8 mouse cellular contexts compared by ENCODE assay signal in the genomic region with DNA sequence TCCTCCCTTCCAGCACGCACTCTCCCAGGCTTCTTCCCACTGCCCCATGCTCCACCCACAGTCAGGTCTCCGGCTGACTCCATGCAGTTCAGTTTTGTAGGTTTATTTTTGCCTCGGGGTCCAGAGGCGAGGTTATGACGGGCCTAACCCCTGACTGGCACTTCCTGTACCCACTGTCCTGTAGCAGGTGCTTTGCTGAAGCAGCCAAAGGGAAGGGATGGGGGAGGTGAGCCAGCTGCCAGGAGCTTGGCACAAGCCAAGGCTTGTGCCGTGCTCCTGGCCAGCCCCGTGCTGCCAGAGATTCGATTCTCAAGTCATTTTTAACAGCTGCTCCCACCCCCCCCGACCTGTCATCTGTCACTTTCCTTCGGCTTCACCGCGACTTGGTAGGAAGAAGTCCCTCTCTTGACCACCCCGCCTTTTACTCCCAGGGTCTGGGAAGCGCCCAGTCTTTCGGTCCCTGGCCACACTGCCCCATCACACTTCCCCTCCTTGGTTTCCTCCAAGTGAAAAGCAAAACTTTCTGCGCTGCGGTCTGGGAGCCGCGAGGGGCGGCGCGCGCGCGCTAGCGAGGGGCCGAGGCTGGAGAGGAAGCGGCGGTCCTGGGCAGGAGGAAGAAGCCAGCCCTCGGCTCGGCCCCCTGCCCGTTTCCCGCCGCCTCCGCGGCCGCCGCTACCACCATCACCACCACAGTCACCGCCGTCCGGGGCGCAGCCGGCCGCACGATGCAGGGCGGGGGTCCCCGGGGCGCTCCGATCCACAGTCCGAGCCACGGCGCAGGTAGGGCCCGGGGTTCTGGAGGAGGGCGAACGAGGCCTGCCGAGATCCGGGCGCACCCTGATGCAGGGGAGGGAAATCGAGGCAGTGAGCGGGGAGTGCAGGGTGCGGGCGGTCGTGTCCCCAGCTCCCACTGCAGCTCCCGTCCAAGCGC. TPM values are rescaled to one million over a fixed set of nuclear protein-coding genes. Genes with fewer than 3 reads are reported as not detected.
DNase-seq lines count a peak whose midpoint lies in the region; ATAC-seq lines count a peak whose summit lies in the region.

A gene (plus strand): TSS at position 691 of the 931 bp plus-strand sequence.

- DNase-seq in R1 (ENCODE audit: low read depth, low spot score) = peak; percentile 36
- DNase-seq in fat pad, adult 2 months (ENCODE audit: extremely low read depth, low read depth, low spot score) = peak; percentile 46
- peak; percentile 20 to 56 for DNase-seq in kidney, postnatal 25 days
- DNase-seq in lung, postnatal 14 days = peak; percentile 58
- DNase-seq in right cerebral cortex, postnatal 10 days (ENCODE audit: low spot score in 2 of 2) = peak; percentile 59 to 73

- H3K9ac ChIP-seq in heart, embryonic 15.5 days = peak within 1 kb of the TSS; percentile 66

- peak within 1 kb of the TSS; percentile 44 for H3K4me3 ChIP-seq in erythroblast, embryonic 14.5 days (replicated peaks)
- H3K4me3 ChIP-seq in heart, embryonic 15.5 days = peak within 1 kb of the TSS; percentile 59

- H3K4me2 ChIP-seq in heart, embryonic 15.5 days = peak within 1 kb of the TSS; percentile 82

- no peaks in the 10 kb centered on the region for H3K4me1 ChIP-seq in erythroblast, embryonic 14.5 days (ENCODE audit: control insufficient read depth)
- peaks cover 16% of the 10 kb centered on the region for H3K4me1 ChIP-seq in heart, embryonic 15.5 days (replicated peaks)

- ATAC-seq in erythroblast, adult 5-6 weeks (replicated peaks; ENCODE audit: low FRiP score, poor library complexity, severe bottlenecking) = no peak
- ATAC-seq in heart, embryonic 15.5 days (replicated peaks; ENCODE audit: insufficient number of reproducible peaks, insufficient read depth, low FRiP score, low read depth) = peak; percentile 24

- no peaks in the 10 kb centered on the region for H3K36me3 ChIP-seq in erythroblast, embryonic 14.5 days (ENCODE audit: control insufficient read depth)
- no peaks in the 10 kb centered on the region for H3K36me3 ChIP-seq in heart, embryonic 15.5 days

- 2% methylated on average over 65 of the region's 65 CpGs for whole genome bisulfite sequencing in heart, embryonic 15.5 days

- peaks cover 36% of the 10 kb centered on the region for H3K27me3 ChIP-seq in erythroblast, embryonic 14.5 days (ENCODE audit: control insufficient read depth)
- H3K27me3 ChIP-seq in heart, embryonic 15.5 days = peaks cover 12% of the 10 kb centered on the region; the same call in 1 of the 2 replicates

- H3K27ac ChIP-seq in heart, embryonic 15.5 days = peak within 1 kb of the TSS; percentile 59

- H3K9me3 ChIP-seq in erythroblast, embryonic 14.5 days (ENCODE audit: control insufficient read depth, low read length) = peaks cover 12% of the 10 kb centered on the region
- no peaks in the 10 kb centered on the region for H3K9me3 ChIP-seq in heart, embryonic 15.5 days (replicated peaks)

RNA-seq across cellular contexts. Expression of the gene that starts here (rescaled TPM):
- not detected in 2 replicates for polyA plus RNA-seq in erythroblast, embryonic 14.5 days (2012)
- not detected in 2 replicates for total RNA-seq in erythroblast, adult 5-6 weeks (2015; ENCODE audit: low replicate concordance)
- 1.3 and 1.6 TPM in 2 replicates for total RNA-seq in erythroblast, adult 5-6 weeks (2017; ENCODE audit: low replicate concordance)
- 2.7 and 3.3 TPM in 2 replicates for polyA plus RNA-seq in heart, embryonic 15.5 days (2015; fragmentation: Nextera tagmentation; extraction: Ambion mirVana)
